Mouse (Mus musculus) layer of hippocampus, postnatal 25 days (tissue): ENCODE results near the gene Entpd5. TPM values are rescaled to one million over a fixed set of nuclear protein-coding genes. Genes with fewer than 3 reads are reported as not detected.
A peak's percentile ranks its signal among the peaks of the same experiment; 100 is the strongest.

ENCODE experiments used
- DNase-seq, 2 experiments: peaks; one replicate each; pipeline ENCODE4 v3.0.0; 2022; ENCODE audit warnings: mixed read lengths in 2 of 2, low spot score in 1 of 2; ENCODE audit errors: extremely low spot score in 1 of 2
- total RNA-seq, 2 experiments: library from RNA; stranded (reverse); gene quantifications; 2 replicates each; pipeline ENCODE4 v1.2.3; 2021

The Entpd5 gene
- total RNA-seq, 2 experiments from 2014 or later: 24.8 to 27.0 TPM

GRCm38 (mm10) chr12:84399663-84400062 lies 9.2 kb downstream of the Entpd5 start:
- no peak for DNase-seq

- no peak for DNase-seq
Measured at GRCm38 (mm10) chr12:84399135-84399534, 9.7 kb downstream of the Entpd5 start.

GRCm38 (mm10) chr12:84398629-84399028 lies 10.2 kb downstream of the Entpd5 start:
- DNase-seq: no peak

GRCm38 (mm10) chr12:84397685-84398084 lies 11.1 kb downstream of the Entpd5 start:
- DNase-seq: no peak

GRCm38 (mm10) chr12:84396947-84397679 lies 11.7 kb downstream of the Entpd5 start:
- no peak for DNase-seq

- no peak for DNase-seq
Measured at GRCm38 (mm10) chr12:84393847-84394246, 15.0 kb downstream of the Entpd5 start.

GRCm38 (mm10) chr12:84392681-84393080 lies 16.1 kb downstream of the Entpd5 start:
- DNase-seq: no peak

- no peak for DNase-seq
Measured at GRCm38 (mm10) chr12:84390336-84390735, 18.5 kb downstream of the Entpd5 start.

- no peak for DNase-seq
Measured at GRCm38 (mm10) chr12:84388774-84389400, 19.9 kb downstream of the Entpd5 start.

- DNase-seq: no peak
Measured at GRCm38 (mm10) chr12:84388097-84388496, 20.7 kb downstream of the Entpd5 start.

GRCm38 (mm10) chr12:84385408-84385807 lies 23.4 kb downstream of the Entpd5 start:
- no peak for DNase-seq

GRCm38 (mm10) chr12:84384644-84385081 lies 24.2 kb downstream of the Entpd5 start:
- no peak for DNase-seq

- no peak for DNase-seq
Measured at GRCm38 (mm10) chr12:84382369-84382768, 26.5 kb downstream of the Entpd5 start.

- DNase-seq: no peak
Measured at GRCm38 (mm10) chr12:84373831-84374481, 34.9 kb downstream of the Entpd5 start.

- DNase-seq: no peak
Measured at GRCm38 (mm10) chr12:84371647-84372046, 37.2 kb downstream of the Entpd5 start.

- no peak for DNase-seq
Measured at GRCm38 (mm10) chr12:84366971-84367370, 41.9 kb downstream of the Entpd5 start.

GRCm38 (mm10) chr12:84365137-84365536 lies 43.7 kb downstream of the Entpd5 start:
- DNase-seq: no peak

GRCm38 (mm10) chr12:84364291-84364690 lies 44.5 kb downstream of the Entpd5 start:
- DNase-seq: no peak

- no peak for DNase-seq
Measured at GRCm38 (mm10) chr12:84362872-84363271, 46.0 kb downstream of the Entpd5 start.

GRCm38 (mm10) chr12:84361555-84362489 lies 47.0 kb downstream of the Entpd5 start, which contains the start of the genes Coq6 and Fam161b:
Coq6 (plus strand) TSS chr12:84361657.
Fam161b (minus strand) TSS chr12:84361833.
- DNase-seq: peak; percentile 81 to 84
